Mouse (Mus musculus) bone marrow, adult 2 months (tissue): ENCODE measurements around the gene Cox8a. TPM values are rescaled to one million over a fixed set of nuclear protein-coding genes. Genes with fewer than 3 reads are reported as not detected.

Experiments used
- H3K27ac ChIP-seq: fragments of 200-500 bp; 2 replicates; pipeline ENCODE4 v1.5.1; 2012; ENCODE audit warnings: low read depth, mild to moderate bottlenecking, control low read depth, inconsistent platforms, low read length; ENCODE audit not compliant: control insufficient read depth, poor library complexity, insufficient read depth
- H3K4me1 ChIP-seq: fragments of 200-500 bp; 2 replicates; pipeline ENCODE4 v1.6.1; 2011; ENCODE audit warnings: low read length; ENCODE audit not compliant: control insufficient read depth, insufficient read depth
- H3K4me3 ChIP-seq: fragments of 200-500 bp; replicated peaks from 2 replicates; pipeline ENCODE3; 2011; ENCODE audit warnings: mild to moderate bottlenecking, low read depth, low read length, control low read depth; ENCODE audit not compliant: control insufficient read depth
- CTCF ChIP-seq: fragments of 200-500 bp; IDR thresholded peaks from 2 replicates; pipeline ENCODE4 v1.5.1; 2011; ENCODE audit warnings: low read length, control low read depth; ENCODE audit not compliant: control insufficient read depth, insufficient read depth
- POLR2A ChIP-seq: fragments of 200-500 bp; IDR thresholded peaks from 2 replicates; pipeline ENCODE4 v1.6.1; 2011; ENCODE audit warnings: low read depth, mild to moderate bottlenecking, control low read depth, low read length, borderline replicate concordance; ENCODE audit not compliant: control insufficient read depth
- WGBS: fragments of 180-500 bp; shearing (Covaris S2); methylation state at CpG from one replicate; pipeline ENCODE4 v1.1.7; 2018; 5-methylcytosine and 5-hydroxymethylcytosine counted together
- polyA plus RNA-seq: library from polyadenylated mRNA; stranded (reverse); fragments of >200 nt; gene quantifications from 2 replicates; pipeline ENCODE4 v1.2.4, GENCODE M21; 2011; ENCODE audit warnings: low replicate concordance; ENCODE audit not compliant: missing spikeins, insufficient read depth, insufficient read length

Cox8a gene
- polyA plus RNA-seq, 1 experiment = 431 TPM

GRCm38 (mm10) chr19:7212216-7212615 lies 5.2 kb downstream of the Cox8a start:
- Histone ChIP-seq H3K4me3 (no peak overlapping the region), H3K4me1 (no peaks in the 10 kb centered on the region; the same call in 1 of the 2 replicates), H3K27ac (no peak overlapping the region)
- 77% methylated on average over 1 of the region's 1 CpGs for WGBS
- TF ChIP-seq CTCF (no peak), POLR2A (no peak)

- 79% methylated on average over 7 of the region's 7 CpGs for WGBS
- Histone ChIP-seq H3K27ac (no peak overlapping the region), H3K4me3 (no peak overlapping the region), H3K4me1 (peaks cover 1% of the 10 kb centered on the region; the same call in 1 of the 2 replicates)
- TF ChIP-seq POLR2A (no peak), CTCF (no peak)
These were observed 7.3 kb downstream of the Cox8a start for GRCm38 (mm10) chr19:7209907-7210646.

GRCm38 (mm10) chr19:7205753-7206736 lies 11.4 kb downstream of the Cox8a start, which contains the start of gene Otub1:
TSS of gene Otub1 (minus strand) at chr19:7206316.
- TF ChIP-seq POLR2A = peak; percentile 90
- no peak for TF ChIP-seq CTCF
- H3K4me1 ChIP-seq = peaks cover 3% of the 10 kb centered on the region
- H3K27ac ChIP-seq = peak within 1 kb of the TSS; percentile 96
- H3K4me3 ChIP-seq = peak within 1 kb of the TSS; percentile 81
- WGBS = 1% methylated on average over 79 of the region's 79 CpGs

GRCm38 (mm10) chr19:7205326-7205725 lies 12.1 kb downstream of the Cox8a start:
- Histone ChIP-seq H3K4me3 (peak overlapping the region; percentile 81), H3K27ac (peak overlapping the region; percentile 96), H3K4me1 (peaks cover 3% of the 10 kb centered on the region)
- 35% methylated on average over 7 of the region's 7 CpGs for WGBS
- no peak for TF ChIP-seq POLR2A
- TF ChIP-seq CTCF = no peak

- Histone ChIP-seq H3K4me1 (peaks cover 3% of the 10 kb centered on the region), H3K27ac (no peak overlapping the region), H3K4me3 (peak overlapping the region; percentile 81)
- 76% methylated on average over 2 of the region's 2 CpGs for WGBS
- no peak for TF ChIP-seq POLR2A
- TF ChIP-seq CTCF = no peak
These were observed 12.5 kb downstream of the Cox8a start for GRCm38 (mm10) chr19:7204898-7205297.

GRCm38 (mm10) chr19:7200427-7200826 lies 17.0 kb downstream of the Cox8a start:
- peaks cover 3% of the 10 kb centered on the region for H3K4me1 ChIP-seq
- no peak overlapping the region for H3K27ac ChIP-seq
- TF ChIP-seq CTCF (no peak), POLR2A (no peak)
- WGBS = 55% methylated on average over 1 of the region's 1 CpGs
- H3K4me3 ChIP-seq = no peak overlapping the region

- Histone ChIP-seq H3K4me3 (no peak overlapping the region), H3K27ac (no peak overlapping the region), H3K4me1 (no peaks in the 10 kb centered on the region)
- TF ChIP-seq CTCF (no peak), POLR2A (no peak)
- 93% methylated on average over 13 of the region's 13 CpGs for WGBS
These were observed 18.3 kb downstream of the Cox8a start for GRCm38 (mm10) chr19:7199089-7199488.

- Histone ChIP-seq H3K4me1 (no peaks in the 10 kb centered on the region), H3K4me3 (no peak overlapping the region), H3K27ac (no peak overlapping the region)
- WGBS = 88% methylated on average over 9 of the region's 9 CpGs
- TF ChIP-seq POLR2A (no peak), CTCF (no peak)
These were observed 20.0 kb downstream of the Cox8a start for GRCm38 (mm10) chr19:7197445-7197844.
